Mouse (Mus musculus) neural tube, embryonic 12.5 days (tissue): ENCODE data around the gene Kremen1. TPM values are rescaled to one million over a fixed set of nuclear protein-coding genes. Genes with fewer than 3 reads are reported as not detected.

Experiments used
- ATAC-seq: fragments of 200-750 bp; cut with Nextera tagmentation; 2 replicates; pipeline ENCODE4 v1.8.0; 2017; ENCODE audit warnings: low read depth, mild to moderate bottlenecking, moderate TSS enrichment, moderate library complexity; ENCODE audit not compliant: low FRiP score
- H3K27ac ChIP-seq: fragments of 300-500 bp; sonication (generic); 2 replicates; pipeline ENCODE4 v1.5.1; 2016
- H3K27me3 ChIP-seq: fragments of 300-500 bp; sonication (generic); replicated peaks from 2 replicates; pipeline ENCODE4 v1.6.1; 2016; ENCODE audit warnings: mild to moderate bottlenecking
- H3K36me3 ChIP-seq: fragments of 300-500 bp; sonication (generic); 2 replicates; pipeline ENCODE4 v1.6.1; 2016; ENCODE audit warnings: mild to moderate bottlenecking
- H3K4me1 ChIP-seq: fragments of 300-500 bp; sonication (generic); 2 replicates; pipeline ENCODE4 v1.6.1; 2016
- H3K4me2 ChIP-seq: fragments of 300-500 bp; sonication (generic); replicated peaks from 2 replicates; pipeline ENCODE4 v1.6.1; 2016; ENCODE audit warnings: mild to moderate bottlenecking
- H3K4me3 ChIP-seq: fragments of 300-500 bp; sonication (generic); 2 replicates; pipeline ENCODE4 v1.5.1; 2016
- H3K9ac ChIP-seq: fragments of 300-500 bp; sonication (generic); 2 replicates; pipeline ENCODE4 v1.6.1; 2016; ENCODE audit warnings: mild to moderate bottlenecking
- H3K9me3 ChIP-seq: fragments of 300-500 bp; sonication (generic); 2 replicates; pipeline ENCODE4 v1.6.1; 2016; ENCODE audit warnings: mild to moderate bottlenecking
- WGBS: fragments of 180-500 bp; shearing (Covaris S2); methylation state at CpG from one replicate; pipeline ENCODE4 v1.1.7; 2016; 5-methylcytosine and 5-hydroxymethylcytosine counted together
- polyA plus RNA-seq: library from polyadenylated mRNA; unstranded; fragments of >200 nt; fragmentation: Nextera tagmentation; extraction: Ambion mirVana; gene quantifications from 2 replicates; pipeline ENCODE4 v1.2.1, GENCODE M21; 2016

Gene Kremen1
- polyA plus RNA-seq, 1 experiment from 2014 or later: 15.5 TPM

GRCm38 (mm10) chr11:5151247-5151630 is 110.1 kb downstream of the Kremen1 start:
- H3K4me2 ChIP-seq: peak overlapping the region; percentile 91
- H3K27ac ChIP-seq: no peak overlapping the region

GRCm38 (mm10) chr11:5150416-5151246 is 110.7 kb downstream of the Kremen1 start:
- peak overlapping the region; percentile 91 for H3K4me2 ChIP-seq
- 0 out of 2 replicates have a peak overlapping the region, but pooled peaks have one; percentile 26 for H3K9ac ChIP-seq
- no peak for ATAC-seq
- H3K27ac ChIP-seq: no peak overlapping the region
- peaks cover 41% of the 10 kb centered on the region for H3K4me1 ChIP-seq
- 53% methylated on average over 9 of the region's 9 CpGs for WGBS
- H3K9me3 ChIP-seq: no peaks in the 10 kb centered on the region
- 0 out of 2 replicates have a peak, but pooled peaks cover 4% of the 10 kb centered on the region for H3K27me3 ChIP-seq
- no peaks in the 10 kb centered on the region for H3K36me3 ChIP-seq
- H3K4me3 ChIP-seq: no peak overlapping the region

More at GRCm38 (mm10) chr11:5151247-5151630, 110.1 kb downstream of the Kremen1 start:
- 10% methylated on average over 4 of the region's 4 CpGs for WGBS
- ATAC-seq: no peak
- Histone ChIP-seq H3K9me3 (no peaks in the 10 kb centered on the region), H3K36me3 (no peaks in the 10 kb centered on the region), H3K27me3 (0 out of 2 replicates have a peak, but pooled peaks cover 4% of the 10 kb centered on the region), H3K4me3 (peak overlapping the region; percentile 56; the same call in 1 of the 2 replicates), H3K4me1 (peaks cover 40% of the 10 kb centered on the region), H3K9ac (no peak overlapping the region; the same call in 1 of the 2 replicates)

GRCm38 (mm10) chr11:5149955-5150354 is 111.4 kb downstream of the Kremen1 start:
- WGBS: 76% methylated on average over 9 of the region's 9 CpGs
- Histone ChIP-seq H3K9me3 (no peaks in the 10 kb centered on the region), H3K4me1 (peaks cover 37% of the 10 kb centered on the region), H3K4me3 (no peak overlapping the region), H3K9ac (no peak overlapping the region), H3K27ac (no peak overlapping the region), H3K36me3 (no peaks in the 10 kb centered on the region), H3K4me2 (peak overlapping the region; percentile 8; the same call in 1 of the 2 replicates), H3K27me3 (0 out of 2 replicates have a peak, but pooled peaks cover 4% of the 10 kb centered on the region)
- ATAC-seq: no peak

GRCm38 (mm10) chr11:5149249-5149648 is 112.1 kb downstream of the Kremen1 start:
- H3K4me3 ChIP-seq: no peak overlapping the region
- no peak overlapping the region for H3K27ac ChIP-seq
- H3K9me3 ChIP-seq: no peaks in the 10 kb centered on the region
- H3K27me3 ChIP-seq: 0 out of 2 replicates have a peak, but pooled peaks cover 4% of the 10 kb centered on the region
- no peak for ATAC-seq
- H3K9ac ChIP-seq: no peak overlapping the region
- peak overlapping the region; percentile 8; the same call in 1 of the 2 replicates for H3K4me2 ChIP-seq
- H3K4me1 ChIP-seq: peaks cover 34% of the 10 kb centered on the region
- whole genome bisulfite sequencing: 19% methylated on average over 7 of the region's 7 CpGs
- H3K36me3 ChIP-seq: no peaks in the 10 kb centered on the region

- no peaks in the 10 kb centered on the region for H3K36me3 ChIP-seq
- no peak overlapping the region for H3K4me3 ChIP-seq
- 67% methylated on average over 3 of the region's 3 CpGs for WGBS
- H3K4me2 ChIP-seq: no peak overlapping the region
- peaks cover 30% of the 10 kb centered on the region for H3K4me1 ChIP-seq
- no peak for ATAC-seq
- no peak overlapping the region for H3K9ac ChIP-seq
- no peak overlapping the region for H3K27ac ChIP-seq
- H3K27me3 ChIP-seq: no peaks in the 10 kb centered on the region
- H3K9me3 ChIP-seq: no peaks in the 10 kb centered on the region
Observed at GRCm38 (mm10) chr11:5145600-5145999, 115.8 kb downstream of the Kremen1 start.

GRCm38 (mm10) chr11:5141965-5142364 is 119.4 kb downstream of the Kremen1 start:
- no peak overlapping the region for H3K27ac ChIP-seq
- H3K36me3 ChIP-seq: no peaks in the 10 kb centered on the region
- ATAC-seq: no peak
- H3K4me3 ChIP-seq: no peak overlapping the region
- H3K27me3 ChIP-seq: no peaks in the 10 kb centered on the region
- peaks cover 11% of the 10 kb centered on the region for H3K4me1 ChIP-seq
- H3K9ac ChIP-seq: no peak overlapping the region
- WGBS: 95% methylated on average over 2 of the region's 2 CpGs
- H3K4me2 ChIP-seq: no peak overlapping the region
- H3K9me3 ChIP-seq: no peaks in the 10 kb centered on the region

Other genes starting within 250 kb of the Kremen1 start
- 0.75 and 0.92 TPM in 2 replicates for gene Rasl10a, start 203.4 kb downstream of the Kremen1 start, polyA plus RNA-seq
- 36.5 and 39.9 TPM in 2 replicates for gene Gas2l1, start 196.2 kb downstream of the Kremen1 start, polyA plus RNA-seq
- gene Rhbdd3, start 162.6 kb downstream of the Kremen1 start, polyA plus RNA-seq: 26.7 and 26.9 TPM in 2 replicates
- gene Ewsr1, start 162.3 kb downstream of the Kremen1 start, polyA plus RNA-seq: 819 and 832 TPM in 2 replicates
- 27.6 and 28.7 TPM in 2 replicates for gene Emid1, start 109.3 kb downstream of the Kremen1 start, polyA plus RNA-seq
- 7.2 and 7.4 TPM in 2 replicates for gene Znrf3, start 183.3 kb upstream of the Kremen1 start, polyA plus RNA-seq